Mouse (Mus musculus) adipocyte (in vitro differentiated cells): ENCODE measurements at regions not wholly inside any gene's neighbourhood (a gene's known extent, or its start where the extent isn't known, plus 50 kb on each side); places are given as distances from the start of the nearest gene placed in this dataset.

Source experiments
- DNase-seq: peaks from one replicate; pipeline ENCODE4 v3.0.0-alpha.2; 2016; ENCODE audit warnings: low spot score

- no peak for DNase-seq
These were observed 136.4 kb upstream of the Myt1l start for GRCm38 (mm10) chr12:29391756-29392155.

- no peak for DNase-seq
These were observed 133.9 kb upstream of the Myt1l start for GRCm38 (mm10) chr12:29394271-29394670.

- no peak for DNase-seq
These were observed 133.3 kb upstream of the Myt1l start for GRCm38 (mm10) chr12:29394881-29395280.

- no peak for DNase-seq
These were observed 132.7 kb upstream of the Myt1l start for GRCm38 (mm10) chr12:29395401-29395982.

GRCm38 (mm10) chr12:29404434-29404833 lies 123.8 kb upstream of the Myt1l start:
- no peak for DNase-seq

- no peak for DNase-seq
These were observed 118.7 kb upstream of the Myt1l start for GRCm38 (mm10) chr12:29409336-29410055.

- no peak for DNase-seq
These were observed 94.2 kb upstream of the Myt1l start for GRCm38 (mm10) chr12:29433936-29434335.

- no peak for DNase-seq
These were observed 88.7 kb upstream of the Myt1l start for GRCm38 (mm10) chr12:29439343-29440019.

GRCm38 (mm10) chr12:29465201-29465600 lies 63.0 kb upstream of the Myt1l start:
- DNase-seq: peak; percentile 39
